ENCODE assay signal across 8 mouse cellular contexts in the genomic region with DNA sequence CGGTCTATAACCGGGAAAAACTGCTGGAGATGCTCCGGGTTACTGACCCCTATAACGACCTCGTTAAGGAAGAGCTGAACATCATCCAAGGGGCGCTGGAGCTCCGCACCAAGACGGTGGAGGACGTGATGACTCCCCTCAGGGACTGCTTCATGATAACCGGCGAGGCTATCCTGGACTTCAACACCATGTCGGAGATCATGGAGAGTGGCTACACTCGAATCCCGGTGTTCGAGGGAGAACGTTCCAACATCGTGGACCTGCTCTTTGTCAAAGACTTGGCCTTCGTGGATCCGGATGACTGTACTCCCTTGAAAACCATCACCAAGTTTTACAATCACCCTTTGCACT. TPM values are rescaled to one million over a fixed set of nuclear protein-coding genes. Genes with fewer than 3 reads are reported as not detected.
DNase-seq lines count a peak whose midpoint lies in the region; ATAC-seq and TF ChIP-seq lines count a peak whose summit lies in the region.

No protein-coding gene starts in this region.

- no peak overlapping the region for H3K27ac ChIP-seq in kidney, adult 2 months (ENCODE audit: insufficient read depth, low read depth, low read length)
- H3K27ac ChIP-seq in embryonic facial prominence, embryonic 12.5 days = no peak overlapping the region
- 0 out of 2 replicates have a peak overlapping the region, but pooled peaks have one; percentile 95 for H3K27ac ChIP-seq in hindbrain, postnatal 0 days
- H3K27ac ChIP-seq in midbrain, embryonic 13.5 days = no peak overlapping the region

- H3K4me1 ChIP-seq in kidney, adult 2 months (ENCODE audit: control insufficient read depth, insufficient read depth, low read length) = peaks cover 17% of the 10 kb centered on the region; the same call in 1 of the 2 replicates
- peaks cover 62% of the 10 kb centered on the region for H3K4me1 ChIP-seq in E14TG2a.4 (replicated peaks; ENCODE audit: low read depth, low read length)
- peaks cover 12% of the 10 kb centered on the region for H3K4me1 ChIP-seq in embryonic facial prominence, embryonic 12.5 days
- peaks cover 14% of the 10 kb centered on the region for H3K4me1 ChIP-seq in hindbrain, postnatal 0 days (ENCODE audit: insufficient read depth, low read length)
- H3K4me1 ChIP-seq in midbrain, embryonic 13.5 days (replicated peaks) = peaks cover 40% of the 10 kb centered on the region

- H3K9me3 ChIP-seq in E14TG2a.4 (ENCODE audit: low read length) = no peaks in the 10 kb centered on the region
- H3K9me3 ChIP-seq in embryonic facial prominence, embryonic 12.5 days = no peaks in the 10 kb centered on the region
- H3K9me3 ChIP-seq in hindbrain, postnatal 0 days (ENCODE audit: low read length) = no peaks in the 10 kb centered on the region
- no peaks in the 10 kb centered on the region for H3K9me3 ChIP-seq in midbrain, embryonic 13.5 days

- no peaks in the 10 kb centered on the region for H3K27me3 ChIP-seq in kidney, adult 2 months (replicated peaks; ENCODE audit: control insufficient read depth, insufficient read depth, low read length)
- H3K27me3 ChIP-seq in E14TG2a.4 (ENCODE audit: insufficient read depth, low read length) = peaks cover 21% of the 10 kb centered on the region
- peaks cover 16% of the 10 kb centered on the region for H3K27me3 ChIP-seq in embryonic facial prominence, embryonic 12.5 days
- H3K27me3 ChIP-seq in hindbrain, postnatal 0 days (ENCODE audit: insufficient read depth, low read length) = no peaks in the 10 kb centered on the region
- peaks cover 28% of the 10 kb centered on the region for H3K27me3 ChIP-seq in midbrain, embryonic 13.5 days

- DNase-seq in kidney, adult 2 months = peak; percentile 28
- DNase-seq in kidney, postnatal 10 days = no peak
- peak; percentile 43 for DNase-seq in hindbrain, postnatal 0 days (ENCODE audit: low spot score)
- DNase-seq in gastrocnemius, postnatal 10 days = no peak

- H3K4me3 ChIP-seq in kidney, adult 2 months (ENCODE audit: insufficient read depth, low read depth, low read length) = peak overlapping the region; percentile 63
- H3K4me3 ChIP-seq in E14TG2a.4 (replicated peaks; ENCODE audit: low read length) = peak overlapping the region; percentile 95
- H3K4me3 ChIP-seq in embryonic facial prominence, embryonic 12.5 days = peak overlapping the region; percentile 79
- H3K4me3 ChIP-seq in hindbrain, postnatal 0 days (ENCODE audit: low read length) = peak overlapping the region; percentile 92
- H3K4me3 ChIP-seq in midbrain, embryonic 13.5 days (replicated peaks) = peak overlapping the region; percentile 86

- TF ChIP-seq POLR2A in kidney, adult 2 months (IDR thresholded peaks at IDR 0.05; ENCODE audit: low read depth, low read length) = no peak

- no peak for ATAC-seq in embryonic facial prominence, embryonic 12.5 days (ENCODE audit: insufficient number of reproducible peaks, insufficient read depth, low FRiP score, low TSS enrichment)
- no peak for ATAC-seq in hindbrain, postnatal 0 days
- no peak for ATAC-seq in midbrain, embryonic 13.5 days
- ATAC-seq in granulocyte monocyte progenitor cell, adult 5-6 weeks (replicated peaks; ENCODE audit: poor library complexity, severe bottlenecking) = no peak

- WGBS in kidney, adult 2 months = 11% methylated on average over 19 of the region's 19 CpGs
- WGBS in embryonic facial prominence, embryonic 12.5 days = 2% methylated on average over 19 of the region's 19 CpGs
- under 1% methylated on average over 19 of the region's 19 CpGs for WGBS in hindbrain, postnatal 0 days
- under 1% methylated on average over 19 of the region's 19 CpGs for WGBS in midbrain, embryonic 13.5 days

- H3K36me3 ChIP-seq in kidney, adult 2 months (ENCODE audit: control insufficient read depth, insufficient read depth, low read length) = no peaks in the 10 kb centered on the region
- peaks cover 20% of the 10 kb centered on the region for H3K36me3 ChIP-seq in E14TG2a.4 (ENCODE audit: insufficient read depth, low read length)
- no peaks in the 10 kb centered on the region for H3K36me3 ChIP-seq in embryonic facial prominence, embryonic 12.5 days
- no peaks in the 10 kb centered on the region for H3K36me3 ChIP-seq in hindbrain, postnatal 0 days (ENCODE audit: insufficient read depth, low read length)
- no peaks in the 10 kb centered on the region for H3K36me3 ChIP-seq in midbrain, embryonic 13.5 days

- peak overlapping the region; percentile 96 for H3K4me2 ChIP-seq in embryonic facial prominence, embryonic 12.5 days (replicated peaks)
- peak overlapping the region; percentile 89 for H3K4me2 ChIP-seq in hindbrain, postnatal 0 days (ENCODE audit: low read depth, low read length)
- H3K4me2 ChIP-seq in midbrain, embryonic 13.5 days (replicated peaks) = peak overlapping the region; percentile 86

- H3K9ac ChIP-seq in embryonic facial prominence, embryonic 12.5 days = 0 out of 2 replicates have a peak overlapping the region, but pooled peaks have one; percentile 71
- peak overlapping the region; percentile 89 for H3K9ac ChIP-seq in hindbrain, postnatal 0 days (replicated peaks; ENCODE audit: low read length)
- H3K9ac ChIP-seq in midbrain, embryonic 13.5 days (replicated peaks) = peak overlapping the region; percentile 80

- no peak for TF ChIP-seq CTCF in kidney, adult 2 months (conservative IDR thresholded peaks at IDR 0.05; ENCODE audit: insufficient read depth, insufficient read length, low read depth, low read length)
- TF ChIP-seq CTCF in E14TG2a.4 (conservative IDR thresholded peaks at IDR 0.05; ENCODE audit: low read length) = no peak
- TF ChIP-seq CTCF in hindbrain, postnatal 0 days (IDR thresholded peaks at IDR 0.05; ENCODE audit: low read depth) = no peak

RNA-seq across cellular contexts. Expression of a gene that starts 1.6 kb away (rescaled TPM):
- polyA plus RNA-seq in kidney, adult 2 months (2012; rRNA removed) = 26.4 and 36.1 TPM in 2 replicates
- polyA plus RNA-seq in embryonic facial prominence, embryonic 12.5 days (2016; fragmentation: Nextera tagmentation; extraction: Ambion mirVana) = 4.9 and 5.4 TPM in 2 replicates
- total RNA-seq in hindbrain, postnatal 0 days (2014; rRNA removed) = 45.7 and 47.2 TPM in 2 replicates
- polyA plus RNA-seq in hindbrain, postnatal 0 days (2015; fragmentation: Nextera tagmentation; extraction: Ambion mirVana) = 9.5 and 9.6 TPM in 2 replicates
- polyA plus RNA-seq in midbrain, embryonic 13.5 days (2015; fragmentation: Nextera tagmentation; extraction: Ambion mirVana) = 4.4 and 7.5 TPM in 2 replicates
- total RNA-seq in granulocyte monocyte progenitor cell, adult 5-6 weeks (2014; fragmentation: Nextera tagmentation) = 5.3 and 12.1 TPM in 2 replicates
- 7.2 and 8.0 TPM in 2 replicates for total RNA-seq in granulocyte monocyte progenitor cell, adult 5-6 weeks (2017)
- 1 to 10 TPM; 3.6 to 4.5 TPM for total RNA-seq in gastrocnemius, postnatal 10 days (2021)

RNA-seq across cellular contexts. Expression of a gene that starts 55.7 kb away (rescaled TPM):
- polyA plus RNA-seq in kidney, adult 2 months (2012; rRNA removed) = 28.8 and 43.7 TPM in 2 replicates
- polyA plus RNA-seq in embryonic facial prominence, embryonic 12.5 days (2016; fragmentation: Nextera tagmentation; extraction: Ambion mirVana) = 28.5 and 30.4 TPM in 2 replicates
- 16.0 and 19.0 TPM in 2 replicates for total RNA-seq in hindbrain, postnatal 0 days (2014; rRNA removed)
- 32.9 and 34.9 TPM in 2 replicates for polyA plus RNA-seq in hindbrain, postnatal 0 days (2015; fragmentation: Nextera tagmentation; extraction: Ambion mirVana)
- 32.6 and 34.2 TPM in 2 replicates for polyA plus RNA-seq in midbrain, embryonic 13.5 days (2015; fragmentation: Nextera tagmentation; extraction: Ambion mirVana)
- total RNA-seq in granulocyte monocyte progenitor cell, adult 5-6 weeks (2014; fragmentation: Nextera tagmentation) = 47.6 and 53.1 TPM in 2 replicates
- total RNA-seq in granulocyte monocyte progenitor cell, adult 5-6 weeks (2017) = 71.0 and 82.9 TPM in 2 replicates
- 10 to 100 TPM; 66.4 to 71.2 TPM for total RNA-seq in gastrocnemius, postnatal 10 days (2021)

Comparison
In these comparisons a context has a peak if more than half of its experiments do, and no peak if none do; other contexts are left out.
1. DNase-seq: peak in kidney, adult 2 months (single experiment) and hindbrain, postnatal 0 days (single experiment); none in kidney, postnatal 10 days (single experiment) and gastrocnemius, postnatal 10 days (single experiment).
2. Peak in every context shown above with its lines, with median percentiles within 50 percentile points of each other: H3K4me3 ChIP-seq, H3K4me2 ChIP-seq and H3K9ac ChIP-seq.